Mouse (Mus musculus): Measurements from ENCODE around the gene Ttl.

Ttl gene

DNA sequence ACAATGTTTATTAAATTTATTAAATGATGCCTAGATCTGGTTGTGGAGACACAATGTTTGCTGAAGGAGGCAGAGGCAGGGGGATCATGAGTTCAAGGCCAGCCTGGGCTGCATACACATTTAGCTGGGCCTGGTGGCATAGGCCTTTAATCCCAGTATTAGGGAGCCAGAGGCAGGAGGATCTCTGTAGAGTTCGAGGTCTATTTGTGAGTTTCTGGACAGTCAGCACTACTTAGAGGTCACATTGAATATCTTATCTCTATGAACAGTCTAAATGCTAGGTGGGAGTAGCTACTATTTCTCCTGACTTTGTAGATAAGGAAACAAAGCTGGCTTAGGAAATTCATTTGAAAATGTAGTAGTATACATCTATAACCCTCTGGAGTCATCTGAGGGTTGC lies 21.8 kb downstream of the Ttl start:
- no peak for DNase-seq

GRCm38 (mm10) chr2:129090370-129090769 lies 24.6 kb downstream of the Ttl start:
- DNase-seq: no peak

- no peak for DNase-seq
Measured at GRCm38 (mm10) chr2:129092810-129093209, 27.1 kb downstream of the Ttl start.

DNA sequence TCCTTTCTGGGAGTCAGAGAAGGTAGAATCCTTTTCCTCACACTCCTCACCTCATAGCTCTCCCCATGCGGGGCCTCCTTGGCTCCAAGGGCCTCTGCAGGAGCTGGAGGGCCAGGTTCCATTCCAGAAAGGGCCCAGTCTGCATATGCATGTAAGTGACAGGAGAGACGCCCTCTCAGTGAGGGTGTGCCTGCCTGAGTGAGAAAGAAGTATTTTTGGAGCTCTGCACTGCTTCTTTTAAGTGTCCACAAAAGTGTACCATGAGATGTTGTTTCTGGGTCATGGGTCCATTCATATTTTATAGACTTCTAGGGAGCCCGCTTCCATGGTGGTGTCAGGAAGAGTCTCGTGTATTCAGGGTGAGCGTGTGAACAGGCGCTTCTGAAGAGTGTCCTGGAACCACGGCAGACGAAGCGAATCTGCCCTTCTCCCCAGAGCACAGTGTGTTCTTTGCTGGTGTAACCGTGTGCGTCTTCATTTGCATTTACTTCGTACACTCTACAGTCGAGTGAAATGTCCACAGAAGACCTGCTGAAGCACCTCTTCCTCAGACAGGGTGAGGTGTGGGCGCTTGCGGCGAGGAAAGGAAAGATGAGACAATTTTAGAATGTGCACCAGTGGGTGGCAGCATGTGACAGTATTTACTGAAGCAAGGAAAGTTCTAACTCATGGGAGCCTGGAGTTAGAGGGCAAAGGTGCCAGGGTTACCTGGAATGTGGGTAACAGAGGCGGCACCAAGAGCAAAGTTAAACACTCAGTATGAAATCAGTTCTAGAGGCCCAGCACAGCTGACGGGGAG lies 28.4 kb downstream of the Ttl start:
- DNase-seq: peak; percentile 60

DNA sequence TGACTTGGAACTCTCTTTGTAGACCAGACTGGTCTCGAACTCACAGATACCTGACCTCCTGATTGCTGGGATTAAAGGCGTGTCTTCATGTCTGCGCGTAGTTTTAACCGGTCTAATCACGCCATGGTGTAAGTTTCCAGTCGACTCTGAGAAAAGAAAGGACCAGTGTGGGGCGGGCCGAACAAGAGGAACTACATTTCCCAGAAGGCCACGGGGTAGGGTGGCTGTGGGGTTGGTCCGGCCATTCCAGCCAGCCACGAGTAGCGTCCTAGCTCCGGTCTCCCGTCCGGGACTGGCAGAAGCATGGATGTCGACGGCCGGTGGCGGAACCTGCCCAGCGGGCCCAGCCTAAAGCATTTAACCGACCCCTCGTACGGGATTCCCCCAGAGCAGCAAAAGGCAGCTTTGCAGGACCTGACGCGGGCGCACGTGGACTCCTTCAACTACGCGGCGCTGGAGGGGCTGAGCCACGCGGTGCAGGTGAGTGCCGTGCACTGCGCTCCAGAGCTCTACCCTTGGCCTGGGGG lies 35.1 kb downstream of the Ttl start, which contains the start of gene Polr1b:
Polr1b (plus strand) TSS at position 212 of the 527 bp plus-strand sequence.
- peak; percentile 95 for DNase-seq

DNA sequence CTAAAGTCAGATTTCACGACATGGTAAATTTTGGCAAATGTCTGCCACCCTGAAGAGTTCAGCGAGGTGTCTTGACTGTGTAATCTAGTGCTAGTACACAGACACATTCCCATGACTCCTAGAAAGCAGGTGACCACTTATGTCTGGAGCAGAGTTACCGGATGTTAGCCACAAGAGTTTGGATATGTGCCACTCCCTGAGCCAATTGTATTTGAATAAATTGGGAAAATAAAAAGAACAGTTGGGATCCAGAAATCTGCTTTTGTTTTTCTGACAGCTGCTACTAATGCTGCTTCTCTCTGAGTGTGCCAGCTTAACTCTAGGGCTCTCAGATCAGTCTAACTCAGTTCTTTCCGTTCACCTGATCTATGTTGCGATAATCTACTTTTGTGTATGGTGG lies 47.2 kb downstream of the Ttl start:
- DNase-seq: no peak

- peak; percentile 71 for DNase-seq
Measured at GRCm38 (mm10) chr2:129115706-129116367, 50.1 kb downstream of the Ttl start.

DNA sequence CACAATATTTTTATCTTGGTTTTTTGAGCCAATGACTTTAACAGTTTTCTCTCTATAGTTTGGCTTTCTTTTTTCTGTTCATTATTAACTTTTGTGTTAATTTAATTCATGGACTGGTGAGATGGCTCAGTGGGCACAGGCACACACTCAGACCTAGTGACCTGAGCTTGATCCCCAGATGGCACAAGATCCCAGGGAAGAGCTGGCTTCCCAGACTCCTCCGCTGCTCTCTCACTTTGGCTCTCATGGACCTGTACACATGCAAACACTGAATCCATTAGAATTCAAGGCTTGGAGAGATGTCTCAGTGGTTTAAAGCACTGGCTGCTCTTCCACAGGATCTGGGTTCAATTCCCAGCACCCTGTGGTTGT lies 50.6 kb downstream of the Ttl start:
- peak; percentile 78 for DNase-seq

DNA sequence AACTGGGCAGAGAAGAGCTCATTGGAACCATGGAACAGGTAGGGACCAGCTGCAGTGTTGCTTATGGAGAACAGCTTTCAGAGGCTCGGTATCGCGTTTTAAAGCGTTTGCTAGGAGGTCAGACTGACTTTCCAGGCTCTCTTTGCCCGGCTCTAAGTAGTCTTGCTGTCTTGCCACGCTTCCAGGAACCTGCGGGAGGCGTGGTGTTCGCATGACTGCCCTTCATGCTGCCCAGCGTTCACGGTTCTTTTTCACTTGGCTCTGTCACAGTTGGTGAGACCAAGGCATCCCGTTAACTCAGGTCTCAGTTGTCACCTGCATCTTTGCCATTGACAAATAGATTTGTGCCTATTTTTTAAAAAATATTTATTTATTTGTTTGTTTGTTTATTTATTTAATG lies 52.3 kb downstream of the Ttl start:
- no peak for DNase-seq

- DNase-seq: no peak
Measured at GRCm38 (mm10) chr2:129121986-129122385, 56.2 kb downstream of the Ttl start.

DNA sequence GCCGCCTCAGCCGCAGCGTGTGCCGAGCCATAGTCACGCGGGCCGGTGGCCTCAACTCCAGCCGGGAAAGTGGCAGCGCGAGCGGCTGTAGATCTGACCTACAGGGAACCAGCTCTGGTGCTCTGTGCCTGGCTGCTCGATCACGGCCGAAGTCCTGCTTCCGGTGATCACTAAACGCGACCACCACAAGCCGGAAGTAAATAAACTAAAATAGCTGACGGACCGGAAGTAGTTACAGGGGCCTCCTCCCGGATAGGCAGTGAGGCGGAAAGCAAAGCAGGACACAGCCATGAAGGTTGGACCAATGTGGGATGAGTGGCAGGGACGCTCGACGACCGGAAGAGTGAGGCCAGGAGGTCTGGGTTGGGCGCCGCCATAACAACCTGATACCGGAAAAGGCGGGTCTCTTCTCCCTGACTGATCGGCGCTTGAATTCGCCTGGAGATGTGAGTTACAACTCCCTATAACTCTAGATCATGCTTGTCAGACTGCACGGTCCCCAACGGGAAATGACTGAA lies 63.7 kb downstream of the Ttl start, which contains the start of gene Chchd5:
Chchd5 (plus strand) TSS at position 289 of the 518 bp plus-strand sequence.
- DNase-seq: peak; percentile 98

DNA sequence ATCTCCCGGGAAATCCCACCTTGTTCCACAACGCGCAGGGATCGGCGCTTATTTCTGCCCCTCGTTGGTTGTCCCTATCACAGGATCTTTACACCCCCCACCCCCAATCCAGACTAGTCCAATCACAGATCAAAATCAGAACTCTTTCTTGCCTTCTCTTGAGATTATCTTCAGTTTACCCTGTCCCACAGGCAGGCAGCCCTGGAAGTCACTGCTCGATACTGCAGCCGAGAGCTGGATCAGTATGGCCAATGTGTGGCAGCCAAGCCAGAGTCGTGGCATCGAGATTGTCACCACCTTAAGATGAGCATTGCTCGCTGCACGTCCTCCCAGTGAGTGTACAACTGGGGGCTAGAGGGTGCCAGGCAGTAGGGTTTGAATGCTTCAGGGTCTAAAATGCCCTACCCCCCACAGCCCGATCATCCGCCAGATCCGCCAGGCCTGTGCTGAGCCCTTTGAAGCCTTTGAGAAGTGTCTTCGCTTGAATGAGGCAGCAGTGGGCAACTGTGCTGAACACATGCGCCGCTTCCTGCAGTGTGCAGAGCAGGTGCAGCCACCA lies 64.3 kb downstream of the Ttl start:
- DNase-seq: peak; percentile 17

DNA sequence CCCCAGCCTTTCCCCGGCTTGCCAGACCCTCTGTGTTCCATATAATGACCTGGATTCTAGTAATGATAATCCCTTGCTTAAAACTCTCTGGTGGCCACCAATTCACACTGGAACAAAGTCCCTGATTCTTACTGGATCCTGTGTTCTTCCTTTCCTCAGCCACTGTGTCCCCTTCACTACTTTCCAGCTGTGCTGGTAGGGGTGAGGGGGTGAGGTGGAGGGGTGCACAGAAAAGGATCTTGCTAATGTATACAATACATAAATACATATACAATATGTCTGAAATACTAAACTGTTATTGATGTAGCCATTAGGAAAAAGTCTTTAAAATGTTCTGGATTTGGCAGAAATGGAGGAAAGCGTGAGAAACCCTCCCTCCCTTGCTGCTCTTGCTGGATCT lies 65.0 kb downstream of the Ttl start:
- DNase-seq: no peak

DNA sequence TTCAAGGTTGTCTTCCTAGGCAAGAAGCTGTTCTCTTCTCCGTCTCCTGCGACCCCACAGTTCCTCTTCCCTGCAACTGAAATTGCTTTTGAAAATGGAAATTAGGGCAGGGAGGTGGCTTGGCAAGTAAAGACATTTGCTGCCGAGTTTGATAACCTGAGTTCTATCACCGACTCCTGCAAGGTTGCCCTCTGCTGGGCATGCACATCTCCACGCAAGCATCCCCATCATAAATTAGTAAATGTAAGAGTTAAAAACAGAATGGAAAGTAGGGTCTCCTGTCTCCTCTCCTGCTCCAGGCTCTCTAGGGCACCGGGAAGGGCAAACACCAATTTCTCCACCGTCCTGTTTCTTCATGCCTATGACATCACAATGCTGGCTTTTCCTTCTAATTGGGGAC lies 66.5 kb downstream of the Ttl start:
- DNase-seq: no peak

- no peak for DNase-seq
Measured at GRCm38 (mm10) chr2:129133006-129133805, 67.5 kb downstream of the Ttl start.

GRCm38 (mm10) chr2:129139906-129140305 lies 74.2 kb downstream of the Ttl start:
- no peak for DNase-seq

Measured in kidney, adult 11 months (tissue).